Mouse (Mus musculus) lung, adult 2 months (tissue): ENCODE results near the gene Sfswap. TPM values are rescaled to one million over a fixed set of nuclear protein-coding genes. Genes with fewer than 3 reads are reported as not detected.

Experiments
- DNase-seq: peaks from one replicate; pipeline ENCODE4 v3.0.0; 2022
- H3K4me1 ChIP-seq: fragments of 200-500 bp; 2 replicates; pipeline ENCODE4 v1.6.1; 2011; ENCODE audit warnings: low read length; ENCODE audit not compliant: control insufficient read depth, insufficient read depth
- H3K4me3 ChIP-seq: fragments of 200-500 bp; replicated peaks from 2 replicates; pipeline ENCODE3; 2011; ENCODE audit warnings: low read depth, mild to moderate bottlenecking, control low read depth, low read length; ENCODE audit errors: extremely low read depth
- CTCF ChIP-seq: fragments of 200-500 bp; IDR thresholded peaks from 2 replicates; pipeline ENCODE4 v1.5.1; 2011; ENCODE audit warnings: mild to moderate bottlenecking, low read length, control low read depth; ENCODE audit not compliant: insufficient read depth
- POLR2A ChIP-seq: fragments of 200-500 bp; IDR thresholded peaks from 2 replicates; pipeline ENCODE4 v1.6.1; 2011; ENCODE audit warnings: low read depth, mild to moderate bottlenecking, control low read depth, low read length, borderline replicate concordance; ENCODE audit errors: extremely low read depth
- WGBS: fragments of 180-500 bp; shearing (Covaris S2); methylation state at CpG from one replicate; pipeline ENCODE4 v1.1.7; 2018; 5-methylcytosine and 5-hydroxymethylcytosine counted together
- polyA plus RNA-seq: library from polyadenylated mRNA; depleted of rRNA; stranded (reverse); fragments of >200 nt; gene quantifications from 2 replicates; pipeline ENCODE4 v1.2.3, GENCODE M21; 2012

Gene Sfswap
- polyA plus RNA-seq, 1 experiment, result 83.4 TPM

GRCm38 (mm10) chr5:129465788-129466187 lies 35.2 kb upstream of the Sfswap start:
- DNase-seq, result no peak
- Histone ChIP-seq H3K4me1 (no peaks in the 10 kb centered on the region; the same call in 1 of the 2 replicates), H3K4me3 (no peak overlapping the region)
- WGBS, result 70% methylated on average over 2 of the region's 2 CpGs
- no peak for TF ChIP-seq POLR2A
- no peak for TF ChIP-seq CTCF

- DNase-seq, result no peak
- Histone ChIP-seq H3K4me3 (no peak overlapping the region), H3K4me1 (no peaks in the 10 kb centered on the region)
- WGBS, result 66% methylated on average over 3 of the region's 3 CpGs
- TF ChIP-seq POLR2A (no peak), CTCF (no peak)
Measured at GRCm38 (mm10) chr5:129475532-129476045, 25.4 kb upstream of the Sfswap start.

GRCm38 (mm10) chr5:129489879-129490278 lies 11.1 kb upstream of the Sfswap start:
- WGBS, result 33% methylated on average over 10 of the region's 10 CpGs
- DNase-seq, result no peak
- no peak overlapping the region for H3K4me3 ChIP-seq
- no peak for TF ChIP-seq POLR2A
- no peak for TF ChIP-seq CTCF
- H3K4me1 ChIP-seq, result no peaks in the 10 kb centered on the region

- H3K4me1 ChIP-seq, result peaks cover 10% of the 10 kb centered on the region
- peak overlapping the region; percentile 100 for H3K4me3 ChIP-seq
- WGBS, result under 1% methylated on average over 44 of the region's 44 CpGs
- TF ChIP-seq CTCF, result no peak
- TF ChIP-seq POLR2A, result no peak
- DNase-seq, result peak; percentile 14
Measured at GRCm38 (mm10) chr5:129501671-129502070, 650 bp downstream of the Sfswap start.

GRCm38 (mm10) chr5:129506886-129507285 lies 5.9 kb downstream of the Sfswap start:
- H3K4me3 ChIP-seq, result no peak overlapping the region
- TF ChIP-seq POLR2A, result no peak
- no peak for TF ChIP-seq CTCF
- no peak for DNase-seq
- H3K4me1 ChIP-seq, result peaks cover 10% of the 10 kb centered on the region
- 94% methylated on average over 4 of the region's 4 CpGs for WGBS

GRCm38 (mm10) chr5:129518180-129518579 lies 17.2 kb downstream of the Sfswap start:
- TF ChIP-seq POLR2A, result no peak
- TF ChIP-seq CTCF, result no peak
- DNase-seq, result no peak
- no peaks in the 10 kb centered on the region for H3K4me1 ChIP-seq
- WGBS, result 82% methylated on average over 4 of the region's 4 CpGs
- no peak overlapping the region for H3K4me3 ChIP-seq

GRCm38 (mm10) chr5:129518786-129519185 lies 17.8 kb downstream of the Sfswap start:
- TF ChIP-seq CTCF (no peak), POLR2A (no peak)
- no peak overlapping the region for H3K4me3 ChIP-seq
- no peaks in the 10 kb centered on the region for H3K4me1 ChIP-seq
- 86% methylated on average over 1 of the region's 1 CpGs for WGBS
- DNase-seq, result no peak

- WGBS, result 94% methylated on average over 2 of the region's 2 CpGs
Measured at GRCm38 (mm10) chr5:129519591-129519990, 18.6 kb downstream of the Sfswap start.

GRCm38 (mm10) chr5:129521501-129521900 lies 20.5 kb downstream of the Sfswap start:
- H3K4me3 ChIP-seq, result no peak overlapping the region
- WGBS, result 75% methylated on average over 7 of the region's 7 CpGs
- no peaks in the 10 kb centered on the region for H3K4me1 ChIP-seq
- TF ChIP-seq POLR2A (no peak), CTCF (no peak)
- DNase-seq, result no peak

More at GRCm38 (mm10) chr5:129519591-129519990, 18.6 kb downstream of the Sfswap start:
- Histone ChIP-seq H3K4me3 (no peak overlapping the region), H3K4me1 (no peaks in the 10 kb centered on the region)
- no peak for DNase-seq
- TF ChIP-seq POLR2A (no peak), CTCF (no peak)

- no peak overlapping the region for H3K4me3 ChIP-seq
- no peak for DNase-seq
- TF ChIP-seq POLR2A (no peak), CTCF (no peak)
- 92% methylated on average over 3 of the region's 3 CpGs for WGBS
- no peaks in the 10 kb centered on the region for H3K4me1 ChIP-seq
Measured at GRCm38 (mm10) chr5:129521913-129522312, 20.9 kb downstream of the Sfswap start.

- Histone ChIP-seq H3K4me1 (no peaks in the 10 kb centered on the region), H3K4me3 (no peak overlapping the region)
- DNase-seq, result no peak
- 68% methylated on average over 3 of the region's 3 CpGs for WGBS
- TF ChIP-seq CTCF, result no peak
- TF ChIP-seq POLR2A, result no peak
Measured at GRCm38 (mm10) chr5:129523166-129523565, 22.1 kb downstream of the Sfswap start.
